Mouse (Mus musculus) forelimb bud, embryonic 11.5 days (tissue): Measurements from ENCODE around the gene Nobox.

ENCODE experiments used
- DNase-seq: peaks from one replicate; pipeline ENCODE4 v3.0.0-alpha.2; 2012; ENCODE audit warnings: low read depth, low spot score

Nobox gene

GRCm38 (mm10) chr6:43309454-43309853 lies at the start of gene Nobox:
Gene Nobox, minus strand, starts transcription at chr6:43309554.
- DNase-seq, result no peak

GRCm38 (mm10) chr6:43354562-43355241 lies 45.3 kb upstream of the Nobox start:
- DNase-seq, result no peak

- no peak for DNase-seq
Measured at GRCm38 (mm10) chr6:43353446-43353845, 44.1 kb upstream of the Nobox start.

- DNase-seq, result no peak
Measured at GRCm38 (mm10) chr6:43349083-43349482, 39.7 kb upstream of the Nobox start.

DNA sequence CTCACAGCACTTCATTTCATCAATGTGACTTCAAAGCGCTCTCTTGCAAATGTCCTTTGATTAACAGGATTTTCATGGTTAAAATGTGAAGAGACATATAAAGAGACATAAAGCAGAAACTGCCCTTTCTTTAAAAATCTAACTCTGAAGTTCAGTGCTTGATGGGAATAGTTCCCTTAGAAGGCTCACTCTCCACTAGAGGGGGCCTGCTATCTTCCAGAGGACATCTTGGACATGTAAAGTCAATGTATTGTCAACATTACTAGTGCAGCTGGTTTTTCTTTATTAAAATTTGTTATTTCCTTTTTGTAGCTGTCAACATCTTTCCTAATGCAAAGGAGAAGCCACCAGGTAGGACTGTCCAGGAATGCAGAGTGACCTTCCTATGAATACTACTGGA lies 38.3 kb upstream of the Nobox start:
- no peak for DNase-seq

- no peak for DNase-seq
Measured at GRCm38 (mm10) chr6:43343006-43343405, 33.7 kb upstream of the Nobox start.

- DNase-seq, result no peak
Measured at GRCm38 (mm10) chr6:43342386-43342785, 33.0 kb upstream of the Nobox start.

DNA sequence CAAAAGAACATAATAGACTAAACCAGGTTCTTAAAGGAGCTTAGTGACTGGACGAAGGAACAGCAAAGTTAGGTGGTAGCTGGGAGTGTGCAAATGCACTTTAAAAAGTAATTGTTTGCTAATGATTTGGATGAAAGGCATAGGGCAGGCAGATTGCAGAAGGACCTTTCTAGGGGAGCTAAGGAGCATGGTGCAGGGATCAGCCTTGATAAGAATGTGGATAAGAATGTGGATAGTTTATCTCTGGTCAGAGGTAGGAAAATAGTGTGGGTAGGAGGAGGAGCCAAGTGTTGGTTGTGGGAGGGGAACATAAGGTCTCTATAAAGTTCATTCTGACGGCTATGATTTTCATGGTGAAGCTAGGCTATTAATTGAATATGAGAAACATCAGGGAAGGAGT lies 29.4 kb upstream of the Nobox start:
- no peak for DNase-seq

DNA sequence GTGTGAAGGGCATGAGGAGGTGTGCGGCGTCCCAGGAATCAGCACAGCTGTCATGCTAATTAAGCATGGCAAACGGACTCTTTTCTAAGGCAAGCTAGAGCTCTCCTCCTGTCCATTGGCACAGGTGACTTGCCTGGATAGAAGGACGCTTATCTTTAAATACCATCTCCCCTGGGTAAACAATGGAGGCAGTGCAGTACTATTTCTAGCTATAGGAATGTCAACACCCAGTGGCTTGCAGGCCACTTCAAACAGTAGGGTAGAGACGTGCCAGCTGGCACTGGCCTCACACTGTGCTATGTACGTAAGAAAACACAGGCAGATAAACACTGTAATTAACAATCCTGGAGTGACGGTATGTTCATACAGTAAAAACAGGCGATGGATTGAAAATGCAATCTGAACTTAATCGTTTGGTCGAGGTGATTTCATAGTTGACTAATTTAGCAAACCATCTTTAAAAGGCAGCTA lies 28.2 kb upstream of the Nobox start:
- no peak for DNase-seq

DNA sequence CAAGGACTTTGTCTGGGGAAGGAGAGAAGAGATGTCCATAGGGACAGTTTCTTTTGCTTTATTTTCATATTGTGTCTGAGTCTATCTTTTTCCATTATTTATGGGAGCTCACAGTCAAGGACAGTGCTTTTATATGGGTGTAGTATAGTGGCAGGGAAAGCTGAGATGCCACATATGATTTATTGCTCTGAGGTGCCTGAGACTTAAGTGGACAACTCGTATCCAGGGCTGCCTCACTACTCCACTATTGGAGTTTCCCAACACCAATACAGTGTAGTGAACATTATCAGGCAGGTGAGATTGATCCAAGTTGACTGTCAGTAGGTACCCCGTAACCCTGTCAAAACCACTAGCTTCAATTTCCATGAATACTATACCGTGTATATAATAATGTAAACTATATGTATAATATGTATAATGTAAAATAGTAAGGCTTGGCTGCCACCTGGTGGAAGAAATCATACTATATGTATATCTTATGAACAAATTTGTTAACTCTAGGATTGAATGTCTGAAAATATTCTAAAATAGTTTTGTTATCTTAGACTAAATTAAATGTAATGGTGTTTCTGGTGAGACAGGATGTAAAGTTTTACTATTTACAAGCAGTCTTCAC lies 26.4 kb upstream of the Nobox start:
- no peak for DNase-seq

DNA sequence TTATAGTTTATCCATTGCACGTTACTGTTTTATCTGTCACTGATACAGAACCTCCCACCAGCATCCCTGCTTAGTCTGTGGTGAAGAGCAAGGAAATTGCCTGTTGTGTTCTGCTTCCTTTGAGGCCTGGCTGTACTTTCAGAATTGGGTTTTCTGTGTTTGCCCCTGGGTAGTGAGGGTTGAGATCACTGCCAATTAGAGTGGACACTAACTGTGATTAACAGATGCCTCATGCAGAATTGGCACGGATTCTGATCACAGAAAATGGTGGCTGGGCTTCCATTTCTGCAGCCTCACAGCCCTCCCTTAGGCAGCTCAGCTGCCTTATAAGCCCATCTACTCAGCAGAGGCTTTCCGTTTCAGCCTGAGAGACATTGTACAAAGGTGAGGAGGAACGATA lies 24.1 kb upstream of the Nobox start:
- DNase-seq, result no peak

GRCm38 (mm10) chr6:43312961-43313656 lies 3.8 kb upstream of the Nobox start:
- DNase-seq, result no peak

GRCm38 (mm10) chr6:43312546-43312945 lies 3.2 kb upstream of the Nobox start:
- DNase-seq, result no peak

DNA sequence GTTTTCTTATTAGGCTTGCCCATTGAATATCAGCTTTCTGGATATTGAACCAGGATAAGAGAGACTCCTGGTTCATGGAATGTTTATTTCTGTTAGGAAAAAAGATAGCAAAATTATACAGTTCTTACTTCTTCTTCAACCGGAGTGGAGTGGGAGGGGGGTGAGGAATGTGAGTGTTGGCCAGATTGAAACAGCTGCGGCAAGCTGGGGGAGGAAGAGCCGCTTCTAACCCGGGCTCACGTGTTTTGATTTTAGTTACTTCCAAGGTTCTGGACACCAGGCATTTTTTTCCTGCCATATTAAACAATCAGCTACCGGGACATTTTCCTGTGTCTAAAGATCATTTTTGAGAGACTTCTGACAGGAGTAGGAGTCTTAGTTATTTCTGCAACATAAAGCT lies 717 bp upstream of the Nobox start:
- DNase-seq, result no peak

- DNase-seq, result no peak
Measured at GRCm38 (mm10) chr6:43297508-43297850, 11.9 kb downstream of the Nobox start.

DNA sequence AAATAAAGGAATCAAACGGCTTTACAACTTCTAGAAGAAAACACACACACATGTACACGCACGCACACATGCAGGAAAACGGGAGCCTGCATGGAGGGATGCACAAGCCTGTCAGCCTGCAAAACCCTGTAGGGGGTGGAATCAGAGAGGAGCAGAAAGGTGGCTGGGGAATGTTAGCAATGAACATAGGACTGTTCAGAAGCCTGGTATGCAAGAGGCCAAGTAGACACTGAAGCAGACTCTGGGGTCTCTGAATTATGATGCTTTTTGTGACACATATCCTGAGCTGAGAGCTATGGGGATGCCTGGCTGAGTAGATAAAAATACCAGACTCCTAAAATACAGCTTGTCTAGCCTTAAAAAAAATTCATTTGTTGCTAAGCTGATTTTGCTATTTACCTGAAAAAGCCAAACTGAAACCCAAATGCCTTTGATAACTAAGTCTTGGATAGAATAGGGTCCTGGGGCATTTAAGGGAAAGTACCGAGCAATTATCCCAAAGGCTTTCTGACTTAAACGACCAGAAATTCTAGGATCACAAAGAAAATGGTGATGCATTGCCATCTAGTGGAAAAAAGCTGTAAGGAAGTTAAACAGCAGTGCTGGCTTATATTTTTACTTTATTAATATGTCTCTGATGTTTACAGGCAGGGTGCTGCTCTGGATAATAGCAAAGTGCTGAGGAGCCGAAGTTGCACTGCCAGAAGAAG lies 12.4 kb downstream of the Nobox start:
- DNase-seq, result peak; percentile 60

GRCm38 (mm10) chr6:43295908-43296307 lies 13.4 kb downstream of the Nobox start:
- DNase-seq, result no peak

- DNase-seq, result no peak
Measured at GRCm38 (mm10) chr6:43293175-43293574, 16.2 kb downstream of the Nobox start.

DNA sequence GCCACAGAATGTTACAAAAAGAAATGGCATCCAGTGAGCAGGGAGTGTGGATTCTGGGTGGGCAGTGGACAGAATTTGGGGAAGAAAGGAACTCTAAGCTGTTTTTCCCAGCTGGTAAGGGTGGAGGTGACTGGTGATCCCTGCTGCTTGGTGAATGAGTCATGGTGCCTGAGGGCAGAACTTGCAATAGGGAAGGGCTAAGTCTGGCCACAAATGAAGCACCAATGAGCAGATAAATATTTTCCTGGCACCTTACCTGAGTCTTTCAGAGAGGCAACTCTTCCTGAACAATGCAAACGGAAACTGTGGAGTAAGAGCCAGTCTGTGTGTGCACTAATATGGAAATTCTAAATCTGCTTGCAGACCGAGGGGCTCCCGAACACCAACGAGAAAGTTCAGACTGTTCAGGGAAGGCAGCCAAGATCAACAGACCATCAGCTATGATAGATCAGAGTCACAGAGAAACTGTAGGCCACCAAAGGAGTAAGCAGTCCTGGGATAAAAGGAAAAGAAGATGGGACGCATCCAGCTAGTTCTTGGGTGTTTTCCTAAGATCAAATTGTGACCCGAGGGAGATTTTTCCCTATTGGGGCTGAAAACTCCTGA lies 16.8 kb downstream of the Nobox start:
- DNase-seq, result no peak

GRCm38 (mm10) chr6:43292041-43292440 lies 17.3 kb downstream of the Nobox start:
- DNase-seq, result no peak

GRCm38 (mm10) chr6:43280481-43280880 lies 28.9 kb downstream of the Nobox start:
- no peak for DNase-seq

GRCm38 (mm10) chr6:43278247-43278646 lies 31.1 kb downstream of the Nobox start:
- no peak for DNase-seq
